Mouse (Mus musculus) intestine, embryonic 14.5 days (tissue): ENCODE measurements around the gene Vdac1. TPM values are rescaled to one million over a fixed set of nuclear protein-coding genes. Genes with fewer than 3 reads are reported as not detected.

ENCODE experiments used
- ATAC-seq: fragments of 200-750 bp; cut with Nextera tagmentation; replicated peaks from 2 replicates; pipeline ENCODE4 v1.8.0; 2017; ENCODE audit warnings: low read depth, moderate number of reproducible peaks, moderate TSS enrichment, moderate library complexity; ENCODE audit not compliant: low FRiP score, low TSS enrichment
- DNase-seq: peaks from one replicate; pipeline ENCODE4 v3.0.0-alpha.2; 2018; ENCODE audit warnings: low spot score
- H3K27ac ChIP-seq: fragments of 300-500 bp; sonication (generic); 2 replicates; pipeline ENCODE4 v1.5.1; 2014; ENCODE audit warnings: low read depth, mild to moderate bottlenecking, control low read depth
- H3K27me3 ChIP-seq: fragments of 300-500 bp; sonication (generic); replicated peaks from 2 replicates; pipeline ENCODE4 v1.6.1; 2014; ENCODE audit warnings: low read length, control low read depth; ENCODE audit not compliant: control insufficient read depth, insufficient read depth
- H3K36me3 ChIP-seq: fragments of 300-500 bp; sonication (generic); 2 replicates; pipeline ENCODE4 v1.6.1; 2014; ENCODE audit warnings: low read length, control low read depth; ENCODE audit not compliant: control insufficient read depth, insufficient read depth
- H3K4me1 ChIP-seq: fragments of 300-500 bp; sonication (generic); replicated peaks from 2 replicates; pipeline ENCODE4 v1.6.1; 2014; ENCODE audit warnings: low read length, control low read depth, mixed read lengths; ENCODE audit not compliant: control insufficient read depth, insufficient read depth
- H3K4me2 ChIP-seq: fragments of 300-500 bp; sonication (generic); 2 replicates; pipeline ENCODE4 v1.6.1; 2014; ENCODE audit warnings: low read length
- H3K4me3 ChIP-seq: fragments of 300-500 bp; sonication (generic); 2 replicates; pipeline ENCODE4 v1.5.1; 2014; ENCODE audit warnings: low read depth, low read length, control low read depth, mixed read lengths
- H3K9ac ChIP-seq: fragments of 300-500 bp; sonication (generic); 2 replicates; pipeline ENCODE4 v1.6.1; 2014; ENCODE audit warnings: mild to moderate bottlenecking, low read length
- H3K9me3 ChIP-seq: fragments of 300-500 bp; sonication (generic); 2 replicates; pipeline ENCODE4 v1.6.1; 2016; ENCODE audit warnings: low read length, control low read depth; ENCODE audit not compliant: control insufficient read depth
- WGBS: fragments of 180-500 bp; shearing (Covaris S2); extraction: QIAGEN DNeasy Blood & Tissue Kit; methylation state at CpG from one replicate; pipeline ENCODE4 v1.1.7; 2014; 5-methylcytosine and 5-hydroxymethylcytosine counted together
- polyA plus RNA-seq: library from polyadenylated mRNA; unstranded; fragments of >200 nt; fragmentation: Nextera tagmentation; extraction: Ambion mirVana; gene quantifications from 2 replicates; pipeline ENCODE4 v1.2.1, GENCODE M21; 2014

Vdac1 gene
- polyA plus RNA-seq, 1 experiment from 2014 or later = 235 TPM

- Histone ChIP-seq H3K36me3 (no peaks in the 10 kb centered on the region), H3K27ac (no peak overlapping the region), H3K9ac (no peak overlapping the region), H3K4me3 (no peak overlapping the region), H3K27me3 (no peaks in the 10 kb centered on the region), H3K4me2 (no peak overlapping the region), H3K4me1 (0 out of 2 replicates have a peak, but pooled peaks cover 6% of the 10 kb centered on the region), H3K9me3 (no peaks in the 10 kb centered on the region)
- ATAC-seq = no peak
- WGBS = 90% methylated on average over 12 of the region's 12 CpGs
- DNase-seq = no peak
Observed at GRCm38 (mm10) chr11:52340123-52340864, 20.4 kb upstream of the Vdac1 start.

DNA sequence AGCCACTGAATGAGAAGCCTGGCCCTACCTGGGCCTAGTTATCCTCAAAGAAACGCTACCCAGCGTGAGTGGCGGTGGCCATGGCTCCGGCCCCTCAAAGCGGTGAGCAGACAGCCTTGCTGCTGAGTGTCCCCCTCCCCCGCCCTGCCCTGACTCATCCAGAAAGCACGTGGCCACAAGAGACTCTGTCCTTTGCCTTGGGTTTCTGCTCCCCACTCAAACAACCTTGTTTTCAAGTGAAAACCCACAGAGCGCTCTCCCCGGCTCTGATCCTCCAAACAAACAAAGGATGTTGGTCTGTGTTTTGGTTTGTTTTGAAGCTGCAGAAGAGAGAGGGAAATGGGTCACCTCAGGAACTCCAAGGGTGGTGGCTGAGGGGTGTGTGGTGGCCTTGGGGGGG lies 19.7 kb upstream of the Vdac1 start:
- no peak for DNase-seq
- H3K27me3 ChIP-seq = no peaks in the 10 kb centered on the region
- ATAC-seq = no peak
- peaks cover 10% of the 10 kb centered on the region; the same call in 1 of the 2 replicates for H3K4me1 ChIP-seq
- no peaks in the 10 kb centered on the region for H3K9me3 ChIP-seq
- H3K36me3 ChIP-seq = no peaks in the 10 kb centered on the region
- H3K9ac ChIP-seq = no peak overlapping the region
- H3K27ac ChIP-seq = no peak overlapping the region
- 45% methylated on average over 9 of the region's 9 CpGs for WGBS
- H3K4me3 ChIP-seq = no peak overlapping the region
- H3K4me2 ChIP-seq = no peak overlapping the region

DNA sequence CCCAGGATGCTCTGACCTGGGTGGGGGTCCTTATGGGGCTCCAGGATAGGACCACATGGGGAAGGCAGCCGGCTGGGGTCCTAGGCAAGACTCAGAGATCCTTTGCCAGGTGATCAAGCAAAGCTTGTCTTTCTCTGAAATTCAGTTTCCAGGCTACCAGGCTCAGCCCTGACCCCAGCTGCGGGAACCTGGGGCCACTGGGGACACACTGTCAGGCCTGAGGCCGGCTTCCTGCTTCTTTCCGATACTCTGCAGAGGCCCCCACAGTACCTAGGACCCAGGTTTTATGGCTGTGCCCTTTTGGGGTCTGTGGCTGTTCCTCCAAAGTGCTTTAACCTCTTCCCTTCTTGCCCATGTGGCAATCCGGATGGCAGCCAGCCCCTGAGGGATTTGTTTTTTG lies 19.2 kb upstream of the Vdac1 start:
- WGBS = 73% methylated on average over 5 of the region's 5 CpGs
- Histone ChIP-seq H3K36me3 (no peaks in the 10 kb centered on the region), H3K4me2 (no peak overlapping the region), H3K9ac (no peak overlapping the region), H3K27me3 (no peaks in the 10 kb centered on the region), H3K9me3 (no peaks in the 10 kb centered on the region), H3K27ac (no peak overlapping the region), H3K4me1 (peaks cover 12% of the 10 kb centered on the region; the same call in 1 of the 2 replicates), H3K4me3 (no peak overlapping the region)
- ATAC-seq (no peak), DNase-seq (no peak)

GRCm38 (mm10) chr11:52342296-52342695 lies 18.4 kb upstream of the Vdac1 start:
- no peak overlapping the region for H3K4me2 ChIP-seq
- H3K9ac ChIP-seq = no peak overlapping the region
- H3K27me3 ChIP-seq = no peaks in the 10 kb centered on the region
- H3K4me3 ChIP-seq = no peak overlapping the region
- H3K9me3 ChIP-seq = no peaks in the 10 kb centered on the region
- no peak overlapping the region for H3K27ac ChIP-seq
- WGBS = 84% methylated on average over 4 of the region's 4 CpGs
- peaks cover 12% of the 10 kb centered on the region; the same call in 1 of the 2 replicates for H3K4me1 ChIP-seq
- H3K36me3 ChIP-seq = no peaks in the 10 kb centered on the region
- ATAC-seq (no peak), DNase-seq (no peak)

DNA sequence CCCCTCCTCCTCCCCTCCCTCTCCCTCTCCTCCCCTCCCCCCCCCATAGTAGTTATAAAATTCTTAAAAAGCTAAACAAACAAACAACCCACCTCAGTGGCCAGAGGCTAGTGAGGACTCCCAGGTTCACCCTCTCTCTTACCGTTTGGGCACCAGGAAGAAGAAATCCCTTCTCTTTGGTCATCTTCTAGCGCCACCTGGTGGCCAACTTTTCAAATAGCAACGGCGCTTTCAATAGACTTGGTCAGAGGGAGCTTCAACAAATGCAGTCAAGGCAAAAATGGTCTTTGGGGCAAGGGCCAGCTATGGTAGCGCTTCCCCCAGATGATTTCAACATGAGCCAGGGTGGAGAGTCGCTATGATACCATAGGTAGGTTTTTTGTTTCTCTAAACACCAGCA lies 17.5 kb upstream of the Vdac1 start:
- WGBS = 3% methylated on average over 6 of the region's 6 CpGs
- Histone ChIP-seq H3K9me3 (no peaks in the 10 kb centered on the region), H3K4me2 (no peak overlapping the region), H3K27ac (no peak overlapping the region), H3K4me3 (no peak overlapping the region), H3K9ac (no peak overlapping the region), H3K36me3 (no peaks in the 10 kb centered on the region), H3K27me3 (no peaks in the 10 kb centered on the region), H3K4me1 (peaks cover 12% of the 10 kb centered on the region; the same call in 1 of the 2 replicates)
- DNase-seq = peak; percentile 86
- ATAC-seq = no peak

GRCm38 (mm10) chr11:52344991-52345777 lies 15.5 kb upstream of the Vdac1 start:
- H3K4me2 ChIP-seq = no peak overlapping the region
- 76% methylated on average over 12 of the region's 12 CpGs for WGBS

GRCm38 (mm10) chr11:52345939-52346634 lies 14.6 kb upstream of the Vdac1 start:
- Histone ChIP-seq H3K27me3 (no peaks in the 10 kb centered on the region), H3K4me2 (peak overlapping the region; percentile 46), H3K9me3 (no peaks in the 10 kb centered on the region), H3K36me3 (no peaks in the 10 kb centered on the region), H3K4me1 (peaks cover 11% of the 10 kb centered on the region; the same call in 1 of the 2 replicates), H3K4me3 (peak overlapping the region; percentile 32), H3K27ac (peak overlapping the region; percentile 3; the same call in 1 of the 2 replicates), H3K9ac (no peak overlapping the region)
- 11% methylated on average over 10 of the region's 12 CpGs for WGBS
- DNase-seq (peak; percentile 94), ATAC-seq (peak; percentile 45; the same call in 1 of the 2 replicates)

More at GRCm38 (mm10) chr11:52344991-52345777, 15.5 kb upstream of the Vdac1 start:
- no peaks in the 10 kb centered on the region for H3K36me3 ChIP-seq
- H3K4me1 ChIP-seq = peaks cover 12% of the 10 kb centered on the region; the same call in 1 of the 2 replicates
- H3K27ac ChIP-seq = no peak overlapping the region
- H3K27me3 ChIP-seq = no peaks in the 10 kb centered on the region
- no peaks in the 10 kb centered on the region for H3K9me3 ChIP-seq
- H3K9ac ChIP-seq = no peak overlapping the region
- DNase-seq (no peak), ATAC-seq (no peak)
- H3K4me3 ChIP-seq = no peak overlapping the region

- Histone ChIP-seq H3K4me1 (peaks cover 6% of the 10 kb centered on the region; the same call in 1 of the 2 replicates), H3K9me3 (no peaks in the 10 kb centered on the region), H3K27me3 (no peaks in the 10 kb centered on the region), H3K4me3 (peak overlapping the region; percentile 32), H3K27ac (peak overlapping the region; percentile 3; the same call in 1 of the 2 replicates), H3K9ac (peak overlapping the region; percentile 27; the same call in 1 of the 2 replicates), H3K36me3 (no peaks in the 10 kb centered on the region), H3K4me2 (peak overlapping the region; percentile 46)
- 3% methylated on average over 12 of the region's 12 CpGs for WGBS
- ATAC-seq (peak; percentile 40), DNase-seq (peak; percentile 75)
Observed at GRCm38 (mm10) chr11:52346635-52347005, 14.0 kb upstream of the Vdac1 start.
